ENCODE assay signal across 8 mouse cellular contexts in genomic region chr8:80895397-80895796, GRCm38 (mm10). TPM values are rescaled to one million over a fixed set of nuclear protein-coding genes. Genes with fewer than 3 reads are reported as not detected.
DNase-seq lines count a peak whose midpoint lies in the region; ATAC-seq and TF ChIP-seq lines count a peak whose summit lies in the region.
"Had no signal": no experiment of that assay in that cellular context is flagged by ENCODE, and none has a peak within 500 bp of the region (broad histone marks: within the 10 kb centered on the region; RNA-seq: fewer than 3 reads in every experiment).

No protein-coding gene starts in this region.

- no peaks in the 10 kb centered on the region for H3K27me3 ChIP-seq in Patski
- no peaks in the 10 kb centered on the region for H3K27me3 ChIP-seq in heart, postnatal 0 days (ENCODE audit: control insufficient read depth, insufficient read depth, low read length)
- H3K27me3 ChIP-seq in lung, embryonic 15.5 days, result no peaks in the 10 kb centered on the region
- H3K27me3 ChIP-seq in cerebellum, adult 2 months (ENCODE audit: control insufficient read depth, insufficient read depth, low read length), result no peaks in the 10 kb centered on the region

- no peak for DNase-seq in Patski (ENCODE audit: low read depth, low spot score)
- DNase-seq in heart, postnatal 0 days (ENCODE audit: low spot score), result no peak
- no peak for DNase-seq in cerebellum, adult 2 months
- DNase-seq in c-Kit-positive CD71-positive TER-119-positive erythroid progenitor cells, embryonic 14.5 days (ENCODE audit: low spot score), result no peak
- DNase-seq: adrenal gland, postnatal 14 days had no signal

- no peaks in the 10 kb centered on the region for H3K36me3 ChIP-seq in heart, postnatal 0 days (replicated peaks; ENCODE audit: control insufficient read depth, insufficient read depth, low read length)
- H3K36me3 ChIP-seq in lung, embryonic 15.5 days, result no peaks in the 10 kb centered on the region

- in situ Hi-C loops in Patski (cut with MboI; ENCODE audit: low pct_unique_long_range_greater_than_20kb), result no loop called here

- H3K27ac ChIP-seq in cortical plate, adult 2 months (ENCODE audit: insufficient read depth, low read length), result peak overlapping the region; percentile 72; the same call in 1 of the 2 replicates
- H3K27ac ChIP-seq in heart, postnatal 0 days (ENCODE audit: low read depth), result peak overlapping the region; percentile 53
- peak overlapping the region; percentile 84 for H3K27ac ChIP-seq in lung, embryonic 15.5 days
- no peak overlapping the region for H3K27ac ChIP-seq in cerebellum, adult 2 months (ENCODE audit: insufficient read depth, low read length)

- H3K9ac ChIP-seq in heart, postnatal 0 days (replicated peaks; ENCODE audit: low read depth, low read length), result no peak overlapping the region
- H3K9ac ChIP-seq in lung, embryonic 15.5 days, result no peak overlapping the region

- POLR2A ChIA-PET in Patski (lab: Charles Lee), result no interaction called here

- H3K9me3 ChIP-seq in heart, postnatal 0 days (replicated peaks; ENCODE audit: control insufficient read depth, low read length), result no peaks in the 10 kb centered on the region
- no peaks in the 10 kb centered on the region for H3K9me3 ChIP-seq in lung, embryonic 15.5 days

- H3K4me3 ChIP-seq in cortical plate, adult 2 months (ENCODE audit: insufficient read depth, low read length), result no peak overlapping the region
- peak overlapping the region; percentile 19; the same call in 1 of the 2 replicates for H3K4me3 ChIP-seq in heart, postnatal 0 days (ENCODE audit: low read depth, low read length)
- H3K4me3 ChIP-seq in lung, embryonic 15.5 days, result no peak overlapping the region; the same call in 1 of the 2 replicates
- H3K4me3 ChIP-seq in cerebellum, adult 2 months (replicated peaks; ENCODE audit: insufficient read depth, low read depth, low read length), result no peak overlapping the region

- TF ChIP-seq EP300 in heart, postnatal 0 days (IDR thresholded peaks at IDR 0.05; ENCODE audit: low read depth), result no peak

- no peak for TF ChIP-seq POLR2A in cortical plate, adult 2 months (IDR thresholded peaks at IDR 0.05; ENCODE audit: extremely low read depth, insufficient read depth, low read length)
- no peak for TF ChIP-seq POLR2A in cerebellum, adult 2 months (IDR thresholded peaks at IDR 0.05; ENCODE audit: borderline replicate concordance, insufficient read depth, low read length)

- CTCF ChIA-PET in Patski (lab: Charles Lee), result interaction anchor here (0.7 to 1.2 kb wide), 2 partner anchors 92 to 122 kb away, joined by 3 read pairs; no protein-coding TSS in a partner anchor

- peak overlapping the region; percentile 49 for H3K4me2 ChIP-seq in heart, postnatal 0 days (ENCODE audit: low read depth, low read length)
- peak overlapping the region; percentile 46 for H3K4me2 ChIP-seq in lung, embryonic 15.5 days

- WGBS in heart, postnatal 0 days, result 21% methylated on average over 6 of the region's 6 CpGs
- 11% methylated on average over 6 of the region's 6 CpGs for WGBS in lung, embryonic 15.5 days
- WGBS in cerebellum, adult 2 months, result 9% methylated on average over 6 of the region's 6 CpGs

- TF ChIP-seq CTCF in Patski (IDR thresholded peaks at IDR 0.05), result peak; percentile 7
- TF ChIP-seq CTCF in cortical plate, adult 2 months (IDR thresholded peaks at IDR 0.05; ENCODE audit: extremely low read depth, insufficient read depth, low read length), result no peak
- peak; percentile 8; the same call in 1 of the 2 replicates for TF ChIP-seq CTCF in heart, postnatal 0 days (IDR thresholded peaks at IDR 0.05; ENCODE audit: low read depth)
- no peak for TF ChIP-seq CTCF in cerebellum, adult 2 months (IDR thresholded peaks at IDR 0.05; ENCODE audit: borderline replicate concordance, insufficient read depth, low read depth, low read length)

- ATAC-seq in Patski, result no peak
- ATAC-seq in heart, postnatal 0 days (ENCODE audit: insufficient read depth, low read depth), result no peak
- peak; percentile 79; the same call in 1 of the 2 replicates for ATAC-seq in lung, embryonic 15.5 days (ENCODE audit: borderline replicate concordance, extremely low read depth, low FRiP score, low TSS enrichment)
- no peak for ATAC-seq in erythroid progenitor cell, adult 5-6 weeks (replicated peaks; ENCODE audit: low FRiP score, poor library complexity, severe bottlenecking)

- H3K4me1 ChIP-seq in cortical plate, adult 2 months (ENCODE audit: control insufficient read depth, insufficient read depth, low read length), result no peaks in the 10 kb centered on the region
- H3K4me1 ChIP-seq in heart, postnatal 0 days (ENCODE audit: control insufficient read depth, insufficient read depth), result 0 out of 2 replicates have a peak, but pooled peaks cover 7% of the 10 kb centered on the region
- peaks cover 15% of the 10 kb centered on the region for H3K4me1 ChIP-seq in lung, embryonic 15.5 days
- H3K4me1 ChIP-seq in cerebellum, adult 2 months (ENCODE audit: control insufficient read depth, insufficient read depth, low read length), result no peaks in the 10 kb centered on the region

RNA-seq across cellular contexts. Expression of gene Gab1, which starts 15.1 kb away (rescaled TPM):
- polyA plus RNA-seq in Patski (2021), result 30.7 TPM
- 21.3 and 25.9 TPM in 2 replicates for polyA plus RNA-seq in cortical plate, adult 2 months (2012; rRNA removed)
- 54.0 and 54.9 TPM in 2 replicates for total RNA-seq in heart, postnatal 0 days (2014; rRNA removed; ENCODE audit: low replicate concordance)
- polyA plus RNA-seq in heart, postnatal 0 days (2015; fragmentation: Nextera tagmentation; extraction: Ambion mirVana), result 18.8 and 19.1 TPM in 2 replicates
- polyA plus RNA-seq in lung, embryonic 15.5 days (2015; fragmentation: Nextera tagmentation; extraction: Ambion mirVana), result 20.2 and 22.2 TPM in 2 replicates
- polyA plus RNA-seq in cerebellum, adult 2 months (2012; rRNA removed), result 29.9 and 34.0 TPM in 2 replicates
- total RNA-seq in erythroid progenitor cell, adult 5-6 weeks (2015; ENCODE audit: low replicate concordance), result 19.3 and 25.2 TPM in 2 replicates
- 5.8 and 13.2 TPM in 2 replicates for total RNA-seq in erythroid progenitor cell, adult 5-6 weeks (2017; ENCODE audit: low replicate concordance)

Comparison
In these comparisons a context has a peak if more than half of its experiments do, and no peak if none do; other contexts are left out.
1. CTCF ChIP-seq: peak in Patski (single experiment) and heart, postnatal 0 days (single experiment); none in cortical plate, adult 2 months (single experiment) and cerebellum, adult 2 months (single experiment).